14 mouse cellular contexts compared by ENCODE assay signal in genomic region chr2:26544265-26544664, GRCm38 (mm10). TPM values are rescaled to one million over a fixed set of nuclear protein-coding genes. Genes with fewer than 3 reads are reported as not detected.
A peak's percentile ranks its signal among the peaks of the same experiment; 100 is the strongest.
DNase-seq lines count a peak whose midpoint lies in the region; ATAC-seq and TF ChIP-seq lines count a peak whose summit lies in the region.
"Had no signal": no experiment of that assay in that cellular context is flagged by ENCODE, and none has a peak within 500 bp of the region (broad histone marks: within the 10 kb centered on the region; RNA-seq: fewer than 3 reads in every experiment).

No protein-coding gene starts in this region.

- H3K27ac ChIP-seq in intestine, embryonic 15.5 days = no peak overlapping the region
- H3K27ac ChIP-seq in intestine, postnatal 0 days (ENCODE audit: low read depth, low read length) = no peak overlapping the region
- H3K27ac ChIP-seq in heart, postnatal 0 days (ENCODE audit: low read depth) = peak overlapping the region; percentile 69
- peak overlapping the region; percentile 48; the same call in 1 of the 2 replicates for H3K27ac ChIP-seq in liver, embryonic 16.5 days (ENCODE audit: low read length)
- H3K27ac ChIP-seq: forebrain, embryonic 12.5 days; limb, embryonic 13.5 days had no signal

- no peak overlapping the region for H3K9ac ChIP-seq in intestine, embryonic 15.5 days
- no peak overlapping the region for H3K9ac ChIP-seq in intestine, postnatal 0 days (ENCODE audit: low read depth, low read length)
- H3K9ac ChIP-seq in heart, postnatal 0 days (replicated peaks; ENCODE audit: low read depth, low read length) = no peak overlapping the region
- no peak overlapping the region for H3K9ac ChIP-seq in liver, embryonic 16.5 days (ENCODE audit: low read depth, low read length)
- H3K9ac ChIP-seq: forebrain, embryonic 12.5 days; limb, embryonic 13.5 days had no signal

- peak; percentile 31; the same call in 1 of the 2 replicates for TF ChIP-seq EP300 in heart, postnatal 0 days (IDR thresholded peaks at IDR 0.05; ENCODE audit: low read depth)

- peaks cover 12% of the 10 kb centered on the region for H3K27me3 ChIP-seq in intestine, embryonic 15.5 days (replicated peaks)
- H3K27me3 ChIP-seq in intestine, postnatal 0 days (replicated peaks; ENCODE audit: control insufficient read depth, insufficient read depth, low read length) = no peaks in the 10 kb centered on the region
- H3K27me3 ChIP-seq in heart, postnatal 0 days (ENCODE audit: control insufficient read depth, insufficient read depth, low read length) = no peaks in the 10 kb centered on the region
- H3K27me3 ChIP-seq in liver, embryonic 16.5 days (ENCODE audit: control insufficient read depth, insufficient read depth, low read depth, low read length) = no peaks in the 10 kb centered on the region
- H3K27me3 ChIP-seq: limb, embryonic 13.5 days had no signal

- H3K4me1 ChIP-seq in intestine, embryonic 15.5 days (replicated peaks) = peaks cover 8% of the 10 kb centered on the region; the same call in 1 of the 2 replicates
- no peaks in the 10 kb centered on the region for H3K4me1 ChIP-seq in intestine, postnatal 0 days (replicated peaks; ENCODE audit: control insufficient read depth, insufficient read depth, low read length)
- peaks cover 22% of the 10 kb centered on the region for H3K4me1 ChIP-seq in heart, postnatal 0 days (ENCODE audit: control insufficient read depth, insufficient read depth)
- peaks cover 2% of the 10 kb centered on the region for H3K4me1 ChIP-seq in liver, embryonic 16.5 days (ENCODE audit: control insufficient read depth, low read depth, low read length)

- no peaks in the 10 kb centered on the region for H3K36me3 ChIP-seq in intestine, embryonic 15.5 days
- no peaks in the 10 kb centered on the region for H3K36me3 ChIP-seq in intestine, postnatal 0 days (ENCODE audit: control insufficient read depth, insufficient read depth)
- no peaks in the 10 kb centered on the region for H3K36me3 ChIP-seq in heart, postnatal 0 days (replicated peaks; ENCODE audit: control insufficient read depth, insufficient read depth, low read length)
- H3K36me3 ChIP-seq in liver, embryonic 16.5 days (ENCODE audit: control insufficient read depth, insufficient read depth) = no peaks in the 10 kb centered on the region
- H3K36me3 ChIP-seq: forebrain, embryonic 12.5 days; limb, embryonic 13.5 days had no signal

- peak; percentile 39 for DNase-seq in adrenal gland, adult 8-10 months
- peak; percentile 65 for DNase-seq in heart, postnatal 0 days (ENCODE audit: low spot score)
- no peak for DNase-seq in thymus, postnatal 0 days (ENCODE audit: low spot score)
- DNase-seq in urinary bladder, postnatal 10 days (ENCODE audit: low spot score) = no peak
- DNase-seq in urinary bladder, adult 18-20 months (ENCODE audit: low spot score in 2 of 2) = no peak

- H3K4me2 ChIP-seq in intestine, embryonic 15.5 days (replicated peaks) = no peak overlapping the region
- no peak overlapping the region for H3K4me2 ChIP-seq in intestine, postnatal 0 days (replicated peaks; ENCODE audit: low read depth)
- H3K4me2 ChIP-seq in heart, postnatal 0 days (ENCODE audit: low read depth, low read length) = no peak overlapping the region
- H3K4me2 ChIP-seq in liver, embryonic 16.5 days (ENCODE audit: low read depth, low read length) = no peak overlapping the region
- H3K4me2 ChIP-seq: forebrain, embryonic 12.5 days; limb, embryonic 13.5 days had no signal

- H3K9me3 ChIP-seq in intestine, embryonic 15.5 days = no peaks in the 10 kb centered on the region
- no peaks in the 10 kb centered on the region for H3K9me3 ChIP-seq in intestine, postnatal 0 days (ENCODE audit: control insufficient read depth)
- no peaks in the 10 kb centered on the region for H3K9me3 ChIP-seq in heart, postnatal 0 days (replicated peaks; ENCODE audit: control insufficient read depth, low read length)
- no peaks in the 10 kb centered on the region for H3K9me3 ChIP-seq in liver, embryonic 16.5 days (replicated peaks; ENCODE audit: control insufficient read depth, low read length)
- H3K9me3 ChIP-seq: forebrain, embryonic 12.5 days; limb, embryonic 13.5 days had no signal

- 41% methylated on average over 3 of the region's 3 CpGs for WGBS in intestine, embryonic 15.5 days
- WGBS in intestine, postnatal 0 days = 49% methylated on average over 3 of the region's 3 CpGs
- 15% methylated on average over 3 of the region's 3 CpGs for WGBS in heart, postnatal 0 days
- 41% methylated on average over 3 of the region's 3 CpGs for WGBS in liver, embryonic 16.5 days (ENCODE audit: insufficient replicate concordance)

- peak; percentile 31; the same call in 1 of the 2 replicates for ATAC-seq in intestine, embryonic 15.5 days
- no peak for ATAC-seq in intestine, postnatal 0 days
- ATAC-seq in heart, postnatal 0 days (ENCODE audit: insufficient read depth, low read depth) = peak; percentile 50
- ATAC-seq in liver, embryonic 16.5 days (ENCODE audit: low read depth) = peak; percentile 19; the same call in 1 of the 2 replicates
- ATAC-seq: CD4-positive, CD25-positive, alpha-beta regulatory T cell, adult 4 months had no signal

- no peak overlapping the region for H3K4me3 ChIP-seq in intestine, embryonic 15.5 days (replicated peaks)
- no peak overlapping the region for H3K4me3 ChIP-seq in intestine, postnatal 0 days (ENCODE audit: low read depth, low read length)
- H3K4me3 ChIP-seq in heart, postnatal 0 days (ENCODE audit: low read depth, low read length) = no peak overlapping the region
- no peak overlapping the region for H3K4me3 ChIP-seq in liver, embryonic 16.5 days (ENCODE audit: low read depth, low read length)
- H3K4me3 ChIP-seq: forebrain, embryonic 12.5 days; limb, embryonic 13.5 days had no signal

- TF ChIP-seq CTCF in intestine, postnatal 0 days (IDR thresholded peaks at IDR 0.05; ENCODE audit: low read depth) = no peak
- no peak for TF ChIP-seq CTCF in heart, postnatal 0 days (IDR thresholded peaks at IDR 0.05; ENCODE audit: low read depth)

RNA-seq across cellular contexts. Expression of gene Notch1, which starts 27.8 kb away (rescaled TPM):
- 11.3 and 12.2 TPM in 2 replicates for polyA plus RNA-seq in intestine, embryonic 15.5 days (2015; fragmentation: Nextera tagmentation; extraction: Ambion mirVana)
- polyA plus RNA-seq in intestine, postnatal 0 days (2015; fragmentation: Nextera tagmentation; extraction: Ambion mirVana) = 3.6 and 3.7 TPM in 2 replicates
- 10 to 100 TPM; 23.7 to 32.6 (median 28.4) TPM for total RNA-seq in adrenal gland, adult 8-10 months (2022)
- 54.0 and 63.3 TPM in 2 replicates for total RNA-seq in heart, postnatal 0 days (2014; rRNA removed; ENCODE audit: low replicate concordance)
- polyA plus RNA-seq in heart, postnatal 0 days (2015; fragmentation: Nextera tagmentation; extraction: Ambion mirVana) = 4.9 and 5.7 TPM in 2 replicates
- polyA plus RNA-seq in liver, embryonic 16.5 days (2015; fragmentation: Nextera tagmentation; extraction: Ambion mirVana) = 2.8 and 3.1 TPM in 2 replicates
- 44.3 and 54.9 TPM in 2 replicates for polyA plus RNA-seq in thymus, postnatal 0 days (2015; fragmentation: Nextera tagmentation; extraction: Ambion mirVana)

RNA-seq across cellular contexts. Expression of gene Egfl7, which starts 35.5 kb away (rescaled TPM):
- 113 and 124 TPM in 2 replicates for polyA plus RNA-seq in intestine, embryonic 15.5 days (2015; fragmentation: Nextera tagmentation; extraction: Ambion mirVana)
- polyA plus RNA-seq in intestine, postnatal 0 days (2015; fragmentation: Nextera tagmentation; extraction: Ambion mirVana) = 54.4 and 65.2 TPM in 2 replicates
- 100 to 1,000 TPM; 105 to 245 (median 172) TPM for total RNA-seq in adrenal gland, adult 8-10 months (2022)
- total RNA-seq in heart, postnatal 0 days (2014; rRNA removed; ENCODE audit: low replicate concordance) = 375 and 401 TPM in 2 replicates
- polyA plus RNA-seq in heart, postnatal 0 days (2015; fragmentation: Nextera tagmentation; extraction: Ambion mirVana) = 158 and 159 TPM in 2 replicates
- 50.9 and 54.3 TPM in 2 replicates for polyA plus RNA-seq in liver, embryonic 16.5 days (2015; fragmentation: Nextera tagmentation; extraction: Ambion mirVana)
- polyA plus RNA-seq in thymus, postnatal 0 days (2015; fragmentation: Nextera tagmentation; extraction: Ambion mirVana) = 43.6 and 50.0 TPM in 2 replicates
- polyA plus RNA-seq: CD4-positive, CD25-positive, alpha-beta regulatory T cell, adult 4 months had no signal

RNA-seq across cellular contexts. Expression of gene Gm20532, which starts 42.2 kb away (rescaled TPM):
- not detected in 2 replicates for polyA plus RNA-seq in intestine, embryonic 15.5 days (2015; fragmentation: Nextera tagmentation; extraction: Ambion mirVana)
- not detected in 2 replicates for polyA plus RNA-seq in intestine, postnatal 0 days (2015; fragmentation: Nextera tagmentation; extraction: Ambion mirVana)
- not detected for total RNA-seq in adrenal gland, adult 8-10 months (2022)
- total RNA-seq in heart, postnatal 0 days (2014; rRNA removed; ENCODE audit: low replicate concordance) = not detected in 2 replicates
- not detected in 2 replicates for polyA plus RNA-seq in heart, postnatal 0 days (2015; fragmentation: Nextera tagmentation; extraction: Ambion mirVana)
- not detected in 2 replicates for polyA plus RNA-seq in liver, embryonic 16.5 days (2015; fragmentation: Nextera tagmentation; extraction: Ambion mirVana)
- polyA plus RNA-seq in thymus, postnatal 0 days (2015; fragmentation: Nextera tagmentation; extraction: Ambion mirVana) = not detected in 2 replicates
- total RNA-seq: common myeloid progenitor, adult 5-6 weeks had no signal
- polyA plus RNA-seq: CD4-positive, CD25-positive, alpha-beta regulatory T cell, adult 4 months; forebrain, embryonic 12.5 days; intestine, embryonic 14.5 days; limb, embryonic 13.5 days; small intestine, adult 2 months had no signal

RNA-seq across cellular contexts. Expression of gene Agpat2, which starts 60.0 kb away (rescaled TPM):
- polyA plus RNA-seq in intestine, embryonic 15.5 days (2015; fragmentation: Nextera tagmentation; extraction: Ambion mirVana) = 79.9 and 90.3 TPM in 2 replicates
- polyA plus RNA-seq in intestine, postnatal 0 days (2015; fragmentation: Nextera tagmentation; extraction: Ambion mirVana) = 124 and 128 TPM in 2 replicates
- 100 to 1,000 TPM in 3 of 4 experiments, 10 to 100 TPM in 1; 86.0 to 354 (median 247) TPM for total RNA-seq in adrenal gland, adult 8-10 months (2022)
- 41.0 and 49.3 TPM in 2 replicates for total RNA-seq in heart, postnatal 0 days (2014; rRNA removed; ENCODE audit: low replicate concordance)
- polyA plus RNA-seq in heart, postnatal 0 days (2015; fragmentation: Nextera tagmentation; extraction: Ambion mirVana) = 23.9 and 24.1 TPM in 2 replicates
- polyA plus RNA-seq in liver, embryonic 16.5 days (2015; fragmentation: Nextera tagmentation; extraction: Ambion mirVana) = 58.3 and 65.7 TPM in 2 replicates
- polyA plus RNA-seq in thymus, postnatal 0 days (2015; fragmentation: Nextera tagmentation; extraction: Ambion mirVana) = 14.7 and 14.9 TPM in 2 replicates

Comparison
In these comparisons a context has a peak if more than half of its experiments do, and no peak if none do; other contexts are left out.
1. H3K27ac ChIP-seq: peak in heart, postnatal 0 days (single experiment) and liver, embryonic 16.5 days (single experiment); none in intestine, embryonic 15.5 days (single experiment) and intestine, postnatal 0 days (single experiment).
2. DNase-seq: peak in adrenal gland, adult 8-10 months (single experiment) and heart, postnatal 0 days (single experiment); none in thymus, postnatal 0 days (single experiment), urinary bladder, postnatal 10 days (single experiment) and urinary bladder, adult 18-20 months (0 of 2).